Mouse (Mus musculus): ENCODE measurements at regions not wholly inside any gene's neighbourhood (a gene's known extent, or its start where the extent isn't known, plus 50 kb on each side); places are given as distances from the start of the nearest gene placed in this dataset.

DNA sequence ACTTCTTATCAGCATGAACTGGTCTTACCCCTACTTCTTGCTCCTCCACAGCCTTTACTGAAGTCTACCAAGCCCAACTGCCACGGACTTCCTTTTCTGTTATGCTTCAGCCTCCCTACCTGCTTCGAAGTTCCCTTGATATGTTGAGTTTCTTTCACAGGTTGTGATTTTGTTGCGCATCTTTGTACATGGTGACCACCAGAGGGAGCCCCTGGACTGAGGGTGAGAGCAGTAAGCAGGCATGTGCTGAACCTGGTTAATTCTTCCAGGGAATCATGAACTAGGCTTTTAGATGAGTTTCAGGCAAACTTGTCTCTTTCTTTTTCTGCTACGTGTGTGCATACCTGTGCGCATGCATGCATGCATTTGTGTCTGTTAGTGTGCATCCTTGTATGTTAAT, 1141.0 kb downstream of the Slc22a22 start:
- Histone ChIP-seq H3K4me2 (ENCODE audit: low read depth, low read length) (no peak overlapping the region), H3K4me1 (ENCODE audit: insufficient read depth) (no peaks in the 10 kb centered on the region), H3K27ac (ENCODE audit: low read depth) (no peak overlapping the region), H3K4me3 (ENCODE audit: low read depth, low read length) (no peak overlapping the region), H3K27me3 (ENCODE audit: insufficient read depth, low read length) (no peaks in the 10 kb centered on the region), H3K9ac (replicated peaks) (no peak overlapping the region), H3K36me3 (replicated peaks; ENCODE audit: insufficient read depth, low read length) (no peaks in the 10 kb centered on the region), H3K9me3 (ENCODE audit: low read length) (no peaks in the 10 kb centered on the region)
- no peak for TF ChIP-seq EP300 (IDR thresholded peaks at IDR 0.05; ENCODE audit: low read depth)
- peak; percentile 86 for TF ChIP-seq CTCF (IDR thresholded peaks at IDR 0.05; ENCODE audit: low read depth)
- ATAC-seq (no peak), DNase-seq (peak; percentile 62)
- 32% methylated on average over 5 of the region's 5 CpGs for WGBS (ENCODE audit: insufficient replicate concordance)

DNA sequence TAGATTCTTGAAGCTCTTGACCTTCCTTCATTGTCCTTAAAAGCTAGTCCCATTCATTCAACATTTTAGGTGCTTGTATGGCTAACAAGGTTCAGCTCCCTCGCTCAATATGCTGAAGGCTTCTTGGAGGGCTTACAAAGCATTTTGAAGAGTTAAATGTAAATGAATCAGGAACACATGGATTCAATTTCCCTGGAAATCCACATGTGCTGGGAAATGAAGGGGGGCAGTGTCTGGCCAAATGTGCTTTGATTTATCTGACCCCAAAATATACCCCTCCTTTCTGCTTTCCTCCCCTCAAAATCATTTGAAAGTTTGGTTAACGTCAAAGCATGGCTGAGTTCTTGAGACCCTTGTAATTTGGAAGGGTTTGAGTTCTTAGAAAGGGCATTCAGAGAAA, 1142.4 kb downstream of the Slc22a22 start:
- no peak overlapping the region for H3K4me2 ChIP-seq (ENCODE audit: low read depth, low read length)
- 73% methylated on average over 2 of the region's 2 CpGs for WGBS (ENCODE audit: insufficient replicate concordance)
- no peaks in the 10 kb centered on the region for H3K36me3 ChIP-seq (replicated peaks; ENCODE audit: insufficient read depth, low read length)
- TF ChIP-seq EP300 (IDR thresholded peaks at IDR 0.05; ENCODE audit: low read depth), result no peak
- no peak for TF ChIP-seq CTCF (IDR thresholded peaks at IDR 0.05; ENCODE audit: low read depth)
- H3K27ac ChIP-seq (ENCODE audit: low read depth), result no peak overlapping the region
- no peak overlapping the region for H3K4me3 ChIP-seq (ENCODE audit: low read depth, low read length)
- H3K9me3 ChIP-seq (ENCODE audit: low read length), result no peaks in the 10 kb centered on the region
- H3K9ac ChIP-seq (replicated peaks), result no peak overlapping the region
- no peaks in the 10 kb centered on the region for H3K27me3 ChIP-seq (ENCODE audit: insufficient read depth, low read length)
- DNase-seq (no peak), ATAC-seq (no peak)
- H3K4me1 ChIP-seq (ENCODE audit: insufficient read depth), result no peaks in the 10 kb centered on the region

GRCm38 (mm10) chr15:56320501-56320900, 1156.9 kb downstream of the Slc22a22 start:
- DNase-seq (no peak), ATAC-seq (no peak)
- TF ChIP-seq CTCF (IDR thresholded peaks at IDR 0.05; ENCODE audit: low read depth) (no peak), EP300 (IDR thresholded peaks at IDR 0.05; ENCODE audit: low read depth) (no peak)
- no peak overlapping the region for H3K27ac ChIP-seq (ENCODE audit: low read depth)
- H3K9ac ChIP-seq (replicated peaks), result no peak overlapping the region
- H3K9me3 ChIP-seq (ENCODE audit: low read length), result no peaks in the 10 kb centered on the region
- no peak overlapping the region for H3K4me2 ChIP-seq (ENCODE audit: low read depth, low read length)
- no peaks in the 10 kb centered on the region for H3K36me3 ChIP-seq (replicated peaks; ENCODE audit: insufficient read depth, low read length)
- H3K4me1 ChIP-seq (ENCODE audit: insufficient read depth), result no peaks in the 10 kb centered on the region
- H3K27me3 ChIP-seq (ENCODE audit: insufficient read depth, low read length), result no peaks in the 10 kb centered on the region
- H3K4me3 ChIP-seq (ENCODE audit: low read depth, low read length), result no peak overlapping the region

DNA sequence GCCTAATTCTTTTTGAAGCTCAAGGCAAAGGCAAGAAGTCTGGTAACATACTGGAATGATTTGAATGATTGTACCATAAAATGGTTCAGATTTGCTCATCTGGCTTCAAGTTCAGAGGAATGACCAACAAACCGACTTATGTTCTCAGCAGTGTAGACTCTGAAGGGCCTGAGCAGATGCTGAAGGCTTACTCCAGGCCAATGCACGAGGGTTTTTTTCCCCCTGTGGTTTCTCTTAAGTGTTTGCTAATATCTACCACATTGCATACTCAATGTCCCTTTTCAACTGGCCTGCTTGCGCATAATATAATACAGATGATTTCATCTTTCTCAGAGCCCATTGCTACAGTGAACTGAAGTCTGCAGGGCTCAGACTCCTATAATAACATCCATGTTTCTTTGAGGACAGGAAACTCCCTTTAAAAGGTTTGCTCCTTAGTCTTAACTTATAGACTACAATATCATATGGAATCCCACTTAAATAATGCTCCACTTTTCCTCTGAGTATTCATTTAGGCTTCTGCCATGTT, 1182.5 kb downstream of the Slc22a22 start:
- Histone ChIP-seq H3K4me3 (ENCODE audit: low read depth, low read length) (no peak overlapping the region), H3K4me1 (ENCODE audit: insufficient read depth) (no peaks in the 10 kb centered on the region), H3K9me3 (ENCODE audit: low read length) (no peaks in the 10 kb centered on the region), H3K27ac (ENCODE audit: low read depth) (no peak overlapping the region), H3K27me3 (ENCODE audit: insufficient read depth, low read length) (no peaks in the 10 kb centered on the region), H3K4me2 (ENCODE audit: low read depth, low read length) (no peak overlapping the region), H3K36me3 (replicated peaks; ENCODE audit: insufficient read depth, low read length) (no peaks in the 10 kb centered on the region), H3K9ac (replicated peaks) (no peak overlapping the region)
- TF ChIP-seq CTCF (IDR thresholded peaks at IDR 0.05; ENCODE audit: low read depth) (no peak), EP300 (IDR thresholded peaks at IDR 0.05; ENCODE audit: low read depth) (no peak)
- ATAC-seq (no peak), DNase-seq (no peak)
- WGBS (ENCODE audit: insufficient replicate concordance), result 79% methylated on average over 3 of the region's 3 CpGs

DNA sequence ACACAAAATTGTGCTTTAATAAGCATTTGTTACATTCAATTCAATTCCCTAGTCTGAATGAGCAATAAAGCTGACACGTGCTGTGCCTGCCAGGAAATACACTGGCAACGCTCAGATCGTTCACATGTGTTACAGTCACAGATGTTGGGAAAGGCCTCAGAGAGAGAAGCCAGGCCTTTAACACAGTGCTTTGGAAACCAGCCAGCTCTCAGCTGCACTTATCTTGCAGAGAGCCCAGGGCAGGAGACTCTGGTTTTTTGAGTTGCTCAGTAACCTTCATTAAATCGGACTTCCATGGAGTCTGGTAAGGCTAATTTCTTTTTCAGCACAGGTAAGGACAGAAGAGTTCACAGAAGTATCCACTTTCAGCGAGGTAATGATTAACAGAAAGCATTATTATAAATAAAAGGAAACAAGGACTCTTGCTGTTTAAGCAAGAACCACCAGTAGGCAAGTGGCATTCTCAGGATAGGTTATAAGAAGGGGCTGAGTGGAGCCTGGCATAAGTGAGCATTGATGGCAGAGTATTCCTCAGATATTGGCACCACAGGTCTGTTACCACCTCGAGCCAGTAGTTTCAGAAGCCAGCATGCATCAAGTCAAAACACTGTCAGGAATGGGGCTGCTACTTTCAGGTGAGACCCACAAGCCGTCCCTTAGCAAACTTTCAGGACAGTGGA, 1198.7 kb downstream of the Slc22a22 start:
- no peak overlapping the region for H3K27ac ChIP-seq (ENCODE audit: low read depth)
- no peaks in the 10 kb centered on the region for H3K27me3 ChIP-seq (ENCODE audit: insufficient read depth, low read length)
- DNase-seq (peak; percentile 16), ATAC-seq (no peak)
- 53% methylated on average over 7 of the region's 7 CpGs for WGBS (ENCODE audit: insufficient replicate concordance)
- no peak overlapping the region for H3K4me3 ChIP-seq (ENCODE audit: low read depth, low read length)
- no peaks in the 10 kb centered on the region for H3K9me3 ChIP-seq (ENCODE audit: low read length)
- no peak overlapping the region for H3K9ac ChIP-seq (replicated peaks)
- TF ChIP-seq EP300 (IDR thresholded peaks at IDR 0.05; ENCODE audit: low read depth) (no peak), CTCF (IDR thresholded peaks at IDR 0.05; ENCODE audit: low read depth) (no peak)
- no peaks in the 10 kb centered on the region for H3K36me3 ChIP-seq (replicated peaks; ENCODE audit: insufficient read depth, low read length)
- H3K4me2 ChIP-seq (ENCODE audit: low read depth, low read length), result no peak overlapping the region
- no peaks in the 10 kb centered on the region for H3K4me1 ChIP-seq (ENCODE audit: insufficient read depth)

DNA sequence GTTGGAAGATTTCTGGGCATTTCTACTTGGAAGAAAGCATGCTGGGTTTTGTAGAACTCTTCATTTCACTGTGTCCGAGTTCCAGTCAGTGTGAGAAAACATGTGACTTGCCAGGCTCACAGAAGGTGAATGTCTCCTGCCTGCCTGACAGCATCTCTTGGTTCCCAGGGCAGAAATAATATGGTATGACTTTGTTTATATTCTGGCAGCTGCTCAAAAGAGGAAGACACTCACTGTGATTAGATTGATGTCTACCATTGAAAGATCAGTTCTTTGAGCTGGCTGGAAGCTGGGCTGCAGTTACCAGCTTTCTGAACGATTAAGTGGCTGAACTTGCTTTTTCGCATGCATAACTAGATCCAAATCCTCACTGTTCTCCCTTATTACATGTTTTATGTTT, 1199.4 kb downstream of the Slc22a22 start:
- Histone ChIP-seq H3K27me3 (ENCODE audit: insufficient read depth, low read length) (no peaks in the 10 kb centered on the region), H3K27ac (ENCODE audit: low read depth) (no peak overlapping the region), H3K4me3 (ENCODE audit: low read depth, low read length) (no peak overlapping the region), H3K4me1 (ENCODE audit: insufficient read depth) (no peaks in the 10 kb centered on the region), H3K9me3 (ENCODE audit: low read length) (no peaks in the 10 kb centered on the region), H3K36me3 (replicated peaks; ENCODE audit: insufficient read depth, low read length) (no peaks in the 10 kb centered on the region), H3K9ac (replicated peaks) (no peak overlapping the region), H3K4me2 (ENCODE audit: low read depth, low read length) (no peak overlapping the region)
- no peak for ATAC-seq
- WGBS (ENCODE audit: insufficient replicate concordance), result 67% methylated on average over 3 of the region's 3 CpGs
- TF ChIP-seq CTCF (IDR thresholded peaks at IDR 0.05; ENCODE audit: low read depth), result no peak
- TF ChIP-seq EP300 (IDR thresholded peaks at IDR 0.05; ENCODE audit: low read depth), result no peak
- no peak for DNase-seq
